8 mouse cellular contexts compared by ENCODE assay signal in genomic region chr17:8283526-8284253, GRCm38 (mm10). TPM values are rescaled to one million over a fixed set of nuclear protein-coding genes. Genes with fewer than 3 reads are reported as not detected.
A peak's percentile ranks its signal among the peaks of the same experiment; 100 is the strongest.
DNase-seq lines count a peak whose midpoint lies in the region; ATAC-seq and TF ChIP-seq lines count a peak whose summit lies in the region.

No protein-coding gene starts in this region.

- TF ChIP-seq CTCF in hindbrain, postnatal 0 days (IDR thresholded peaks at IDR 0.05; ENCODE audit: low read depth) = peak; percentile 55
- peak; percentile 34 for TF ChIP-seq CTCF in left cerebral cortex, adult 2 months (IDR thresholded peaks at IDR 0.05)

- peak overlapping the region; percentile 89 for H3K4me3 ChIP-seq in hindbrain, postnatal 0 days (ENCODE audit: low read length)
- peak overlapping the region; percentile 98 for H3K4me3 ChIP-seq in left cerebral cortex, adult 2 months

- H3K9me3 ChIP-seq in hindbrain, postnatal 0 days (ENCODE audit: low read length) = no peaks in the 10 kb centered on the region

- DNase-seq in T-cell, adult 2 months (ENCODE audit: low spot score) = peak; percentile 96
- DNase-seq in cerebellum, postnatal 36 days = peak; percentile 95 to 97
- DNase-seq in gastrocnemius, adult 18-20 months (ENCODE audit: low spot score) = peak; percentile 96
- peak; percentile 98 for DNase-seq in hindbrain, postnatal 0 days (ENCODE audit: low spot score)
- DNase-seq in left cerebral cortex, adult 2 months (ENCODE audit: extremely low spot score in 1 of 2, low spot score in 2 of 2) = peak; percentile 95 to 96
- DNase-seq in right cerebral cortex, adult 2 months (ENCODE audit: low spot score in 2 of 2) = peak; percentile 94 to 96
- peak; percentile 96 for DNase-seq in urinary bladder, postnatal 14 days (ENCODE audit: low spot score)

- H3K4me2 ChIP-seq in hindbrain, postnatal 0 days (ENCODE audit: low read depth, low read length) = peak overlapping the region; percentile 90

- peak overlapping the region; percentile 94 for H3K9ac ChIP-seq in hindbrain, postnatal 0 days (replicated peaks; ENCODE audit: low read length)

- under 1% methylated on average over 72 of the region's 77 CpGs for WGBS in hindbrain, postnatal 0 days

- H3K36me3 ChIP-seq in hindbrain, postnatal 0 days (ENCODE audit: insufficient read depth, low read length) = no peaks in the 10 kb centered on the region

- no peaks in the 10 kb centered on the region for H3K4me1 ChIP-seq in hindbrain, postnatal 0 days (ENCODE audit: insufficient read depth, low read length)

- ATAC-seq in hindbrain, postnatal 0 days = peak; percentile 98
- ATAC-seq in megakaryocyte, adult 5-6 weeks (ENCODE audit: poor library complexity, severe bottlenecking) = peak; percentile 92

- intact Hi-C loops in left cerebral cortex, adult 2 months (cut with DNase I) = loop anchor here (1.0 kb wide), 1 partner anchor 28 kb away; the partner anchor contains the start of gene Sft2d1

- peak overlapping the region; percentile 99 for H3K27ac ChIP-seq in hindbrain, postnatal 0 days
- peak overlapping the region; percentile 98 for H3K27ac ChIP-seq in left cerebral cortex, adult 2 months

- H3K27me3 ChIP-seq in hindbrain, postnatal 0 days (ENCODE audit: insufficient read depth, low read length) = no peaks in the 10 kb centered on the region

RNA-seq across cellular contexts. Expression of gene Mpc1, which starts 1.0 kb away (rescaled TPM):
- total RNA-seq in gastrocnemius, adult 18-20 months (2021) = 100 to 1,000 TPM; 418 to 491 TPM
- 485 and 522 TPM in 2 replicates for total RNA-seq in hindbrain, postnatal 0 days (2014; rRNA removed)
- polyA plus RNA-seq in hindbrain, postnatal 0 days (2015; fragmentation: Nextera tagmentation; extraction: Ambion mirVana) = 608 and 645 TPM in 2 replicates
- 100 to 1,000 TPM; 170 to 173 TPM for total RNA-seq in left cerebral cortex, adult 2 months (2021)
- total RNA-seq in megakaryocyte, adult 5-6 weeks (2015) = 198 and 227 TPM in 2 replicates
- total RNA-seq in megakaryocyte, adult 5-6 weeks (2017) = 109 and 143 TPM in 2 replicates

RNA-seq across cellular contexts. Expression of gene Sft2d1, which starts 27.2 kb away (rescaled TPM):
- total RNA-seq in gastrocnemius, adult 18-20 months (2021) = 1 to 10 TPM; 6.0 to 7.0 TPM
- total RNA-seq in hindbrain, postnatal 0 days (2014; rRNA removed) = 74.5 and 98.7 TPM in 2 replicates
- polyA plus RNA-seq in hindbrain, postnatal 0 days (2015; fragmentation: Nextera tagmentation; extraction: Ambion mirVana) = 171 and 172 TPM in 2 replicates
- total RNA-seq in left cerebral cortex, adult 2 months (2021) = 10 to 100 TPM; 63.8 to 65.7 TPM
- total RNA-seq in megakaryocyte, adult 5-6 weeks (2015) = 249 and 340 TPM in 2 replicates
- 60.2 and 62.4 TPM in 2 replicates for total RNA-seq in megakaryocyte, adult 5-6 weeks (2017)

RNA-seq across cellular contexts. Expression of gene Ccr6, which starts 47.8 kb away (rescaled TPM):
- total RNA-seq in gastrocnemius, adult 18-20 months (2021) = not detected
- not detected in 2 replicates for total RNA-seq in hindbrain, postnatal 0 days (2014; rRNA removed)
- polyA plus RNA-seq in hindbrain, postnatal 0 days (2015; fragmentation: Nextera tagmentation; extraction: Ambion mirVana) = not detected in 2 replicates
- total RNA-seq in left cerebral cortex, adult 2 months (2021) = not detected
- 0.47 TPM in 1 of 2 replicates, not detected in the other for total RNA-seq in megakaryocyte, adult 5-6 weeks (2015)
- 0.12 and 0.62 TPM in 2 replicates for total RNA-seq in megakaryocyte, adult 5-6 weeks (2017)

RNA-seq across cellular contexts. Expression of gene Prr18, which starts 53.6 kb away (rescaled TPM):
- not detected for total RNA-seq in gastrocnemius, adult 18-20 months (2021)
- 40.9 and 41.2 TPM in 2 replicates for total RNA-seq in hindbrain, postnatal 0 days (2014; rRNA removed)
- polyA plus RNA-seq in hindbrain, postnatal 0 days (2015; fragmentation: Nextera tagmentation; extraction: Ambion mirVana) = 17.6 and 18.0 TPM in 2 replicates
- total RNA-seq in left cerebral cortex, adult 2 months (2021) = 10 to 100 TPM; 12.6 to 15.5 TPM
- total RNA-seq in megakaryocyte, adult 5-6 weeks (2015) = 0.04 and 0.16 TPM in 2 replicates
- total RNA-seq in megakaryocyte, adult 5-6 weeks (2017) = 0.04 and 0.20 TPM in 2 replicates

Comparison
In these comparisons a context has a peak if more than half of its experiments do, and no peak if none do; other contexts are left out.
1. Peak in every context shown above with its lines: DNase-seq, ATAC-seq, H3K4me3 ChIP-seq and H3K27ac ChIP-seq.